Mouse (Mus musculus): ENCODE data around the gene Pcdh9.

GRCm38 (mm10) chr14:93143414-93143813 is 747.1 kb downstream of the Pcdh9 start:
- TF ChIP-seq CTCF (conservative IDR thresholded peaks at IDR 0.05; ENCODE audit: insufficient read depth, insufficient read length, low read depth, low read length) (no peak), POLR2A (IDR thresholded peaks at IDR 0.05; ENCODE audit: low read depth, low read length) (no peak)
